Comparison of ENCODE assay signal across 14 mouse cellular contexts in the genomic region with DNA sequence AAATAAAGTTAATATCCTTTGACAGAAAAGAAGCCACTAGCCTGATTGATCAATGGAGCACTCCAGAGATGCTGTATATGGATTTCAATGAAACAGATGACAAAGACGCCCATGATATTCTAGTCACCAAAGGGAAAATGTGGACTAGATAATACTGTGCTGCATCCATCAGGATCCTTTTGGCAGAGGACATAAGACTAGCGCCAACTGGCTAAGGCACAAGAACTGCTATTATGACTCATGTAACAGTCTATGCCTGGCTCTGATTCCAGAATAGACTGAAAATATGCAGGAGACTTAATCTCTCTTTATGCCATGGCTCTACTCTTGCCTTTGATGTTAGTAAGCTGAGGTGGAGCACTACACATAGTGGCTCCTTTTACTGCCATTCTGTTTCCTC.
A peak's percentile ranks its signal among the peaks of the same experiment; 100 is the strongest.
DNase-seq lines count a peak whose midpoint lies in the region; ATAC-seq lines count a peak whose summit lies in the region.
"Had no signal": no experiment of that assay in that cellular context is flagged by ENCODE, and none has a peak within 500 bp of the region (broad histone marks: within the 10 kb centered on the region; RNA-seq: fewer than 3 reads in every experiment).

No protein-coding gene starts in this region.

- no peaks in the 10 kb centered on the region for H3K36me3 ChIP-seq in hindbrain, embryonic 13.5 days
- H3K36me3 ChIP-seq: embryonic facial prominence, embryonic 13.5 days; liver, embryonic 15.5 days had no signal

- no peaks in the 10 kb centered on the region for H3K9me3 ChIP-seq in hindbrain, embryonic 13.5 days
- H3K9me3 ChIP-seq: embryonic facial prominence, embryonic 13.5 days; liver, embryonic 15.5 days had no signal

- WGBS in hindbrain, embryonic 13.5 days: 86% methylated on average over 2 of the region's 2 CpGs

- ATAC-seq in hindbrain, embryonic 13.5 days (ENCODE audit: low FRiP score): no peak

- H3K27me3 ChIP-seq in hindbrain, embryonic 13.5 days: no peaks in the 10 kb centered on the region
- H3K27me3 ChIP-seq: embryonic facial prominence, embryonic 13.5 days; liver, embryonic 15.5 days had no signal

- H3K4me1 ChIP-seq in hindbrain, embryonic 13.5 days (replicated peaks): no peaks in the 10 kb centered on the region
- H3K4me1 ChIP-seq: embryonic facial prominence, embryonic 13.5 days; liver, embryonic 15.5 days had no signal

- DNase-seq in gastrocnemius, postnatal 14 days: peak; percentile 8
- DNase-seq in gastrocnemius, postnatal 4 days (ENCODE audit: low spot score in 2 of 2): no peak
- DNase-seq in brain, embryonic 18.5 days (ENCODE audit: low read depth, low spot score): peak; percentile 26
- DNase-seq in cerebellum, postnatal 14 days: peak; percentile 80 to 88
- peak; percentile 15 for DNase-seq in left cerebral cortex, adult 11 months (ENCODE audit: low spot score)
- no peak for DNase-seq in kidney, postnatal 4 days
- no peak for DNase-seq in neural tube, embryonic 10.5 days (ENCODE audit: extremely low spot score, low spot score)
- DNase-seq: kidney, adult 8-10 months; spleen, adult 18-20 months; thymus, postnatal 4 days had no signal

- H3K4me3 ChIP-seq in hindbrain, embryonic 13.5 days: no peak overlapping the region
- H3K4me3 ChIP-seq: embryonic facial prominence, embryonic 13.5 days; liver, embryonic 15.5 days; myocyte had no signal

- no peak overlapping the region for H3K9ac ChIP-seq in hindbrain, embryonic 13.5 days
- H3K9ac ChIP-seq: embryonic facial prominence, embryonic 13.5 days; liver, embryonic 15.5 days had no signal

- H3K27ac ChIP-seq in hindbrain, embryonic 13.5 days: no peak overlapping the region
- H3K27ac ChIP-seq: embryonic facial prominence, embryonic 13.5 days; liver, embryonic 15.5 days had no signal

- H3K4me2 ChIP-seq in hindbrain, embryonic 13.5 days: no peak overlapping the region
- H3K4me2 ChIP-seq: embryonic facial prominence, embryonic 13.5 days; liver, embryonic 15.5 days had no signal

- intact Hi-C loops in gastrocnemius, postnatal 14 days (cut with DNase I; ENCODE audit: low total_unique reads): no loop called here

Comparison
In these comparisons a context has a peak if more than half of its experiments do, and no peak if none do; other contexts are left out.
1. DNase-seq: peak in gastrocnemius, postnatal 14 days (single experiment), brain, embryonic 18.5 days (single experiment), cerebellum, postnatal 14 days (2 of 2) and left cerebral cortex, adult 11 months (single experiment); none in gastrocnemius, postnatal 4 days (0 of 2), kidney, postnatal 4 days (0 of 2) and neural tube, embryonic 10.5 days (single experiment).